Mouse (Mus musculus): Measurements from ENCODE around the gene Fras1.

DNA sequence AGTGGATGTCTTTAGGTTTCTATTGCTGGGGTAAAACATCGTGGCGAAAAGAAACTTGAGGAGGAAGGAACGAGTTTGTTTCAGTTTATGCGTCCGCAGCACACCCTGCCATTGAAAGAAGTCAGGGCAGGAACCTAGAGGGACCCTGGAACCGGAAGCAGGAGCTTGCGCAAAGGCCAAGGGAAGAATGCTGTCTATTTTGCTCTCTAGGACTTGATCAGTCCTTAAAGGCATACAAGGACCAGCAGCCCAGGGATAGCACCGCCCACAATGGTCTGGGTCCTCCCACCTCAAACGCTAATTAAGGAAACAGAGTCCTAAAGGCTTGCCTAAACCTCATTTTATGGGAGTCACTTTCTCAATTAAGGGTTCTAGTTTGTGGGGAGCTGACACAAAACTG is 418.7 kb downstream of the Fras1 start:
- TF ChIP-seq POLR2A (IDR thresholded peaks at IDR 0.05; ENCODE audit: insufficient read length, low read depth) = no peak
- no peak for TF ChIP-seq TCF3 (IDR thresholded peaks at IDR 0.05; ENCODE audit: insufficient read length, low read depth)
